Mouse (Mus musculus) MEL (cell line): ENCODE measurements at regions not wholly inside any gene's neighbourhood (a gene's known extent, or its start where the extent isn't known, plus 50 kb on each side); places are given as distances from the start of the nearest gene placed in this dataset.
A peak's percentile ranks its signal among the peaks of the same experiment; 100 is the strongest.

Experiments used
- CTCF ChIP-seq, 3 experiments: IDR thresholded peaks in 2 of 3; conservative IDR thresholded peaks in 1 of 3; 2 replicates each; pipeline ENCODE4 v1.5.1; 2011 to 2012; ENCODE audit warnings: low read length in 3 of 3, low read depth in 2 of 3, mild to moderate bottlenecking in 2 of 3, improper control_type of control experiment in 1 of 3, inconsistent platforms in 1 of 3, mixed read lengths in 1 of 3, moderate library complexity in 1 of 3; ENCODE audit not compliant: control insufficient read depth in 1 of 3, insufficient read depth in 1 of 3, poor library complexity in 1 of 3, severe bottlenecking in 1 of 3
- E2F4 ChIP-seq: IDR thresholded peaks from 2 replicates; pipeline ENCODE4 v1.6.1; 2011; ENCODE audit warnings: low read depth, low read length, improper control_type of control experiment, borderline replicate concordance
- EP300 ChIP-seq, 2 experiments: IDR thresholded peaks; 2 replicates each; pipeline ENCODE4 v1.6.1; 2011; ENCODE audit warnings: improper control_type of control experiment in 2 of 2, low read length in 2 of 2, low read depth in 1 of 2, mild to moderate bottlenecking in 1 of 2
- GATA1 ChIP-seq: IDR thresholded peaks from 2 replicates; pipeline ENCODE4 v1.6.1; 2011; ENCODE audit warnings: low read depth, low read length, improper control_type of control experiment
- HCFC1 ChIP-seq: IDR thresholded peaks from 2 replicates; pipeline ENCODE4 v1.6.1; 2012; ENCODE audit warnings: low read depth, mild to moderate bottlenecking, inconsistent platforms, low read length, improper control_type of control experiment, moderate library complexity
- KAT2A ChIP-seq: conservative IDR thresholded peaks from 2 replicates; pipeline ENCODE4 v1.6.1; 2012; ENCODE audit warnings: low read depth, low read length, improper control_type of control experiment, inconsistent platforms
- MAX ChIP-seq: IDR thresholded peaks from 2 replicates; pipeline ENCODE4 v1.6.1; 2011; ENCODE audit warnings: low read length, improper control_type of control experiment
- MYB ChIP-seq: IDR thresholded peaks from 2 replicates; pipeline ENCODE4 v1.6.1; 2011; ENCODE audit warnings: mild to moderate bottlenecking, low read depth, low read length, improper control_type of control experiment
- POLR2A ChIP-seq, 2 experiments: IDR thresholded peaks; 2 replicates each; pipeline ENCODE4 v1.6.1; 2011 to 2012; ENCODE audit warnings: low read length in 2 of 2, mild to moderate bottlenecking in 2 of 2, control low read depth in 1 of 2, improper control_type of control experiment in 1 of 2, low read depth in 1 of 2, moderate library complexity in 1 of 2; ENCODE audit not compliant: control insufficient read depth in 1 of 2, insufficient read depth in 1 of 2, poor library complexity in 1 of 2
- POLR2AphosphoS2 ChIP-seq: IDR thresholded peaks from 2 replicates; pipeline ENCODE4 v1.6.1; 2011; ENCODE audit warnings: low read length, improper control_type of control experiment
- USF1 ChIP-seq: IDR thresholded peaks from 2 replicates; pipeline ENCODE4 v1.6.1; 2014; ENCODE audit warnings: low read depth, mild to moderate bottlenecking, inconsistent platforms, low read length, improper control_type of control experiment, moderate library complexity
- ZC3H11A ChIP-seq: IDR thresholded peaks from 2 replicates; pipeline ENCODE4 v1.6.1; 2012; ENCODE audit warnings: low read depth, mild to moderate bottlenecking, inconsistent platforms, low read length, improper control_type of control experiment
- ZMIZ1 ChIP-seq: IDR thresholded peaks from 2 replicates; pipeline ENCODE4 v1.6.1; 2012; ENCODE audit warnings: low read depth, mild to moderate bottlenecking, inconsistent platforms, low read length, improper control_type of control experiment, moderate library complexity

GRCm38 (mm10) chr9:61302724-61303123, 69.4 kb upstream of the Tle3 start:
- TF ChIP-seq USF1 (peak; percentile 56; the same call in 1 of the 2 replicates), KAT2A (no peak), CTCF (IDR thresholded peaks at IDR 0.05 in 2 of 3, conservative IDR thresholded peaks at IDR 0.05 in 1 of 3; ENCODE audit: control insufficient read depth in 1 of 3, insufficient read depth in 1 of 3, low read depth in 2 of 3, low read length in 3 of 3, poor library complexity in 1 of 3, severe bottlenecking in 1 of 3) (no peak), MYB (no peak), E2F4 (no peak), GATA1 (no peak), MAX (no peak), POLR2AphosphoS2 (no peak), ZC3H11A (no peak), HCFC1 (no peak), EP300 (IDR thresholded peaks at IDR 0.05; ENCODE audit: low read depth in 1 of 2, low read length in 2 of 2) (no peak), ZMIZ1 (no peak), POLR2A (IDR thresholded peaks at IDR 0.05; ENCODE audit: control insufficient read depth in 1 of 2, insufficient read depth in 1 of 2, low read depth in 1 of 2, low read length in 2 of 2, poor library complexity in 1 of 2) (no peak)
